Mouse (Mus musculus): Measurements from ENCODE around the gene Aanat.

GRCm38 (mm10) chr11:116599230-116599629 is 13.0 kb downstream of the Aanat start:
- no peak for TF ChIP-seq CTCF (IDR thresholded peaks at IDR 0.05; ENCODE audit: control insufficient read depth, insufficient read depth, insufficient replicate concordance, low read depth, low read length)
- TF ChIP-seq POLR2A (IDR thresholded peaks at IDR 0.05; ENCODE audit: control insufficient read depth, low read depth, low read length), result no peak

Measured in testis, adult 2 months (tissue).